Mouse (Mus musculus) hindbrain, embryonic 12.5 days (tissue): ENCODE results near the gene Fignl1. TPM values are rescaled to one million over a fixed set of nuclear protein-coding genes. Genes with fewer than 3 reads are reported as not detected.

Experiments used
- ATAC-seq: fragments of 200-750 bp; cut with Nextera tagmentation; 2 replicates; pipeline ENCODE4 v1.8.0; 2017; ENCODE audit warnings: moderate TSS enrichment; ENCODE audit not compliant: low FRiP score
- H3K27ac ChIP-seq: fragments of 300-500 bp; sonication (generic); 2 replicates; pipeline ENCODE4 v1.5.1; 2016; ENCODE audit warnings: mild to moderate bottlenecking
- H3K27me3 ChIP-seq: fragments of 300-500 bp; sonication (generic); 2 replicates; pipeline ENCODE4 v1.6.1; 2016; ENCODE audit warnings: mild to moderate bottlenecking
- H3K36me3 ChIP-seq: fragments of 300-500 bp; sonication (generic); 2 replicates; pipeline ENCODE4 v1.6.1; 2016; ENCODE audit warnings: mild to moderate bottlenecking
- H3K4me1 ChIP-seq: fragments of 300-500 bp; sonication (generic); 2 replicates; pipeline ENCODE4 v1.6.1; 2016
- H3K4me2 ChIP-seq: fragments of 300-500 bp; sonication (generic); replicated peaks from 2 replicates; pipeline ENCODE4 v1.6.1; 2016; ENCODE audit warnings: mild to moderate bottlenecking
- H3K4me3 ChIP-seq: fragments of 300-500 bp; sonication (generic); 2 replicates; pipeline ENCODE4 v1.5.1; 2016; ENCODE audit warnings: mild to moderate bottlenecking
- H3K9ac ChIP-seq: fragments of 300-500 bp; sonication (generic); 2 replicates; pipeline ENCODE4 v1.6.1; 2016; ENCODE audit warnings: mild to moderate bottlenecking, moderate library complexity
- H3K9me3 ChIP-seq: fragments of 300-500 bp; sonication (generic); replicated peaks from 2 replicates; pipeline ENCODE4 v1.6.1; 2016; ENCODE audit warnings: mild to moderate bottlenecking
- WGBS: fragments of 180-500 bp; shearing (Covaris S2); methylation state at CpG from one replicate; pipeline ENCODE4 v1.1.7; 2016; 5-methylcytosine and 5-hydroxymethylcytosine counted together
- polyA plus RNA-seq: library from polyadenylated mRNA; unstranded; fragments of >200 nt; fragmentation: Nextera tagmentation; extraction: Ambion mirVana; gene quantifications from 2 replicates; pipeline ENCODE4 v1.2.1, GENCODE M21; 2016

Gene Fignl1
- polyA plus RNA-seq, 1 experiment from 2014 or later: 41.1 TPM

GRCm38 (mm10) chr11:11772196-11772595 is 36.6 kb downstream of the Fignl1 start:
- H3K4me3 ChIP-seq: no peak overlapping the region
- ATAC-seq: no peak
- no peaks in the 10 kb centered on the region for H3K27me3 ChIP-seq
- no peaks in the 10 kb centered on the region for H3K36me3 ChIP-seq
- 90% methylated on average over 4 of the region's 4 CpGs for WGBS
- H3K9me3 ChIP-seq: no peaks in the 10 kb centered on the region
- no peaks in the 10 kb centered on the region for H3K4me1 ChIP-seq
- H3K4me2 ChIP-seq: no peak overlapping the region
- H3K27ac ChIP-seq: no peak overlapping the region
- H3K9ac ChIP-seq: no peak overlapping the region

- H3K9ac ChIP-seq: no peak overlapping the region
- ATAC-seq: no peak
- 95% methylated on average over 3 of the region's 3 CpGs for WGBS
- no peak overlapping the region for H3K4me3 ChIP-seq
- H3K9me3 ChIP-seq: no peaks in the 10 kb centered on the region
- H3K4me2 ChIP-seq: no peak overlapping the region
- no peaks in the 10 kb centered on the region for H3K27me3 ChIP-seq
- H3K36me3 ChIP-seq: no peaks in the 10 kb centered on the region
- H3K4me1 ChIP-seq: no peaks in the 10 kb centered on the region
- H3K27ac ChIP-seq: no peak overlapping the region
Measured at GRCm38 (mm10) chr11:11770691-11771090, 38.1 kb downstream of the Fignl1 start.

- 93% methylated on average over 20 of the region's 20 CpGs for WGBS
Measured at GRCm38 (mm10) chr11:11769281-11769680, 39.5 kb downstream of the Fignl1 start.

GRCm38 (mm10) chr11:11768057-11768456 is 40.7 kb downstream of the Fignl1 start:
- WGBS: 96% methylated on average over 2 of the region's 2 CpGs
- Histone ChIP-seq H3K27me3 (no peaks in the 10 kb centered on the region), H3K27ac (no peak overlapping the region), H3K4me3 (no peak overlapping the region), H3K4me2 (no peak overlapping the region), H3K9ac (no peak overlapping the region), H3K9me3 (no peaks in the 10 kb centered on the region), H3K36me3 (no peaks in the 10 kb centered on the region), H3K4me1 (no peaks in the 10 kb centered on the region)
- no peak for ATAC-seq

More at GRCm38 (mm10) chr11:11769281-11769680, 39.5 kb downstream of the Fignl1 start:
- no peak for ATAC-seq
- Histone ChIP-seq H3K9me3 (no peaks in the 10 kb centered on the region), H3K36me3 (no peaks in the 10 kb centered on the region), H3K27ac (no peak overlapping the region), H3K4me3 (no peak overlapping the region), H3K4me2 (no peak overlapping the region), H3K4me1 (no peaks in the 10 kb centered on the region), H3K9ac (no peak overlapping the region), H3K27me3 (no peaks in the 10 kb centered on the region)

- no peaks in the 10 kb centered on the region for H3K4me1 ChIP-seq
- no peaks in the 10 kb centered on the region for H3K9me3 ChIP-seq
- no peak overlapping the region for H3K4me3 ChIP-seq
- H3K9ac ChIP-seq: no peak overlapping the region
- H3K27ac ChIP-seq: no peak overlapping the region
- no peaks in the 10 kb centered on the region for H3K36me3 ChIP-seq
- no peak overlapping the region for H3K4me2 ChIP-seq
- ATAC-seq: no peak
- no peaks in the 10 kb centered on the region for H3K27me3 ChIP-seq
Measured at GRCm38 (mm10) chr11:11766736-11767135, 42.0 kb downstream of the Fignl1 start.

- no peaks in the 10 kb centered on the region for H3K4me1 ChIP-seq
- WGBS: 93% methylated on average over 1 of the region's 1 CpGs
- ATAC-seq: no peak
- no peaks in the 10 kb centered on the region for H3K36me3 ChIP-seq
- no peak overlapping the region for H3K4me2 ChIP-seq
- H3K27ac ChIP-seq: no peak overlapping the region
- no peaks in the 10 kb centered on the region for H3K27me3 ChIP-seq
- no peak overlapping the region for H3K9ac ChIP-seq
- no peaks in the 10 kb centered on the region for H3K9me3 ChIP-seq
- no peak overlapping the region for H3K4me3 ChIP-seq
Measured at GRCm38 (mm10) chr11:11766105-11766504, 42.7 kb downstream of the Fignl1 start.

GRCm38 (mm10) chr11:11765414-11765813 is 43.3 kb downstream of the Fignl1 start:
- Histone ChIP-seq H3K4me2 (no peak overlapping the region), H3K36me3 (no peaks in the 10 kb centered on the region), H3K4me3 (no peak overlapping the region), H3K27me3 (no peaks in the 10 kb centered on the region), H3K4me1 (no peaks in the 10 kb centered on the region), H3K9me3 (no peaks in the 10 kb centered on the region), H3K9ac (no peak overlapping the region), H3K27ac (no peak overlapping the region)
- 92% methylated on average over 1 of the region's 1 CpGs for WGBS
- no peak for ATAC-seq

- H3K9ac ChIP-seq: no peak overlapping the region
- no peaks in the 10 kb centered on the region for H3K9me3 ChIP-seq
- H3K27ac ChIP-seq: no peak overlapping the region
- WGBS: 67% methylated on average over 4 of the region's 4 CpGs
- no peaks in the 10 kb centered on the region for H3K36me3 ChIP-seq
- no peak for ATAC-seq
- no peak overlapping the region for H3K4me3 ChIP-seq
- H3K4me1 ChIP-seq: no peaks in the 10 kb centered on the region
- H3K4me2 ChIP-seq: no peak overlapping the region
- no peaks in the 10 kb centered on the region for H3K27me3 ChIP-seq
Measured at GRCm38 (mm10) chr11:11763211-11763666, 45.5 kb downstream of the Fignl1 start.

GRCm38 (mm10) chr11:11758883-11759282 is 49.9 kb downstream of the Fignl1 start:
- H3K9ac ChIP-seq: no peak overlapping the region
- H3K4me2 ChIP-seq: no peak overlapping the region
- H3K36me3 ChIP-seq: no peaks in the 10 kb centered on the region
- ATAC-seq: no peak
- WGBS: 95% methylated on average over 1 of the region's 1 CpGs
- no peak overlapping the region for H3K27ac ChIP-seq
- H3K4me1 ChIP-seq: no peaks in the 10 kb centered on the region
- H3K9me3 ChIP-seq: no peaks in the 10 kb centered on the region
- no peaks in the 10 kb centered on the region for H3K27me3 ChIP-seq
- no peak overlapping the region for H3K4me3 ChIP-seq

- Histone ChIP-seq H3K4me2 (no peak overlapping the region), H3K36me3 (no peaks in the 10 kb centered on the region), H3K27ac (no peak overlapping the region), H3K9me3 (no peaks in the 10 kb centered on the region), H3K9ac (no peak overlapping the region), H3K27me3 (no peaks in the 10 kb centered on the region), H3K4me1 (no peaks in the 10 kb centered on the region), H3K4me3 (no peak overlapping the region)
- no peak for ATAC-seq
- 71% methylated on average over 6 of the region's 6 CpGs for WGBS
Measured at GRCm38 (mm10) chr11:11758121-11758520, 50.6 kb downstream of the Fignl1 start.

GRCm38 (mm10) chr11:11752859-11753258 is 55.9 kb downstream of the Fignl1 start:
- Histone ChIP-seq H3K4me1 (no peaks in the 10 kb centered on the region), H3K9ac (no peak overlapping the region), H3K27ac (no peak overlapping the region), H3K27me3 (no peaks in the 10 kb centered on the region), H3K9me3 (no peaks in the 10 kb centered on the region), H3K4me3 (no peak overlapping the region), H3K36me3 (no peaks in the 10 kb centered on the region), H3K4me2 (no peak overlapping the region)
- no peak for ATAC-seq
- WGBS: 87% methylated on average over 5 of the region's 5 CpGs

GRCm38 (mm10) chr11:11751091-11751490 is 57.7 kb downstream of the Fignl1 start:
- no peak for ATAC-seq
- 91% methylated on average over 5 of the region's 5 CpGs for WGBS

GRCm38 (mm10) chr11:11744222-11744621 is 64.5 kb downstream of the Fignl1 start:
- Histone ChIP-seq H3K27ac (no peak overlapping the region), H3K27me3 (no peaks in the 10 kb centered on the region), H3K36me3 (no peaks in the 10 kb centered on the region), H3K4me3 (no peak overlapping the region), H3K4me2 (no peak overlapping the region), H3K9ac (no peak overlapping the region), H3K9me3 (no peaks in the 10 kb centered on the region), H3K4me1 (no peaks in the 10 kb centered on the region)
- 60% methylated on average over 1 of the region's 1 CpGs for WGBS
- ATAC-seq: no peak

More at GRCm38 (mm10) chr11:11751091-11751490, 57.7 kb downstream of the Fignl1 start:
- Histone ChIP-seq H3K36me3 (no peaks in the 10 kb centered on the region), H3K27ac (no peak overlapping the region), H3K27me3 (no peaks in the 10 kb centered on the region), H3K9me3 (no peaks in the 10 kb centered on the region), H3K4me3 (no peak overlapping the region), H3K9ac (no peak overlapping the region), H3K4me2 (no peak overlapping the region), H3K4me1 (no peaks in the 10 kb centered on the region)
